Mouse (Mus musculus) activated CD4-positive, CD25-positive, alpha-beta regulatory T cell, adult 4 months (primary cell): ENCODE measurements around the gene Fcgr1. TPM values are rescaled to one million over a fixed set of nuclear protein-coding genes. Genes with fewer than 3 reads are reported as not detected.
"Not testable (repeated sequence)": the region's sequence is repeated elsewhere in the genome, so short reads cannot be mapped to it uniquely, and the experiment has no call there.

ENCODE experiments used
- ATAC-seq: one replicate; pipeline ENCODE4 v1.8.0; 2017
- polyA plus RNA-seq, 2 experiments: library from polyadenylated mRNA; unstranded; fragments of 100-300 nt; shearing (Covaris generic); gene quantifications; one replicate each; pipeline ENCODE4 v1.2.1; 2017

The Fcgr1 gene
- polyA plus RNA-seq, 2 experiments from 2014 or later, result not detected

GRCm38 (mm10) chr3:96323806-96324205 lies 30.0 kb upstream of the Fcgr1 start:
- ATAC-seq, result not testable (repeated sequence)

DNA sequence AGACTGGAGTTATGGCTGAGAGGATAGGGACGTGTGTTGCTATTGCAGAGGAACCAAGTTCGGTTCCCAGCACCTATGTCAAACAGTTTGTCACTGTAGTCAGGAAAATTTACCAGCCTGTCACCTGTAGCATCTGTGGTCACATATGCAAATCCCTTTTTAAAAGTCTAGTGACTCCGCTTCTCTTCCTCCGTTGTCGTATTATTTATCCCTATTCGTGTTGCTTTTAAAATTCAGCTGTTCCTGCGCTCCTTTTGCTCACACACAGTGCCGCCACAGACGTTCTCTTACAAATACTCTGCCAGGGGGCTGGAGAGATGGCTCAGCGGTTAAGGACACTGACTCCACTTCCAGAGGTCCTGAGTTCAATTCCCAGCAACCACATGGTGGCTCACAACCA lies 28.8 kb upstream of the Fcgr1 start:
- ATAC-seq, result no peak

GRCm38 (mm10) chr3:96321891-96322290 lies 28.1 kb upstream of the Fcgr1 start:
- no peak for ATAC-seq

DNA sequence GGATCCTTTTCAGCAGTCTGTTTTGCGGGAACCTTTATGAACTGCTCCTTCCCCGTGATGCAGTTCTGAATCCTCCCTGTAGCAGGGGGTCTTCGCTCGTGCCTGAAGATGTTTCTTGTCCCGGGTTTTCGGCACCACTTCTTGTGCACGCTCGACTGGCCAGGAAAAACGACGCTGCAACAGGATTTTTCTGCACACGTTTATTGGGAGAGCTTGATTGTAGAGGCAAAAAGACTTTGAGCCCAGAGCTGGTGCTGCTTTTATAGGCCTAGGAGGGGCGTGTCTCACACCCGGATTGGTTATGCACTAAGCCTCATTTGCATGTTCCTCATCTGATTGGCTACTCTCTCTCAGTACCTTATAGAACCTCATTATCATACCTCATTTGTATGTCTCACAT lies 26.2 kb upstream of the Fcgr1 start:
- ATAC-seq, result not testable (repeated sequence)

DNA sequence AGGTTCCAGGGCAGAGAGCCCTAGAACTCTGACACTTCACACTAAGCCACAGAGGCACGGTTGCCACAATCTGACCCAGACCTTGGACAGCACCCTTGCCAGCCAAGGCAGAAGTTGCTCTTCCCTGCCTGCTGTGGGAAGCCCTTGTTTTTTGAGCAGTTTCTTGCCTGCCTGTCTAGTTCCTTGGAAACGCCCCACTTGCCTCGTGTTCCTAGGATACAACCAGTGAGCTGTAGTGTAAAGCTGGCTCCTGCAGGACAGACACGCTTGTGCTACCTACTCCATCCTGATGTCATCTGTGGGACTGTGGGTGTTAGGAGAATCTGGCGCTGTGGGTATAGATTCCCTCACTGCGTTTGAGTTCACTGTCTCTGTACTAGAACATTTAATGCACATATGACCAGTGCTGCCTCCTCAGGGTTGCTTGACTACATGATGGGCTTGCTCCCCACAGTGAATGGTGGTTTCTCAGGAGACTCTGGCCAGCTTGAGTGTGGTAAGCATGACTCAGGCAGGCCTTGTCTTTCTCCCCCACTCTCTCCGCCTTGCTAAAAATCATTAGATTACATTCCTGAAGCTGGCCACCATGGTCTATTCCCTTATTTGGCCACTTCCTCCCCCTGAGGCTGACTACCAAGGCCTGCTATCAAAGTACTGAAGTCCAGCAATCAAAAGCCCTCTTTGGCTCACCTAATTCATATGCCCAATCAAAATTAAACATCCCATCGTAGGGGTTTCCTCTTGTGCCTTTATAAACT lies 18.8 kb upstream of the Fcgr1 start:
- ATAC-seq, result no peak

DNA sequence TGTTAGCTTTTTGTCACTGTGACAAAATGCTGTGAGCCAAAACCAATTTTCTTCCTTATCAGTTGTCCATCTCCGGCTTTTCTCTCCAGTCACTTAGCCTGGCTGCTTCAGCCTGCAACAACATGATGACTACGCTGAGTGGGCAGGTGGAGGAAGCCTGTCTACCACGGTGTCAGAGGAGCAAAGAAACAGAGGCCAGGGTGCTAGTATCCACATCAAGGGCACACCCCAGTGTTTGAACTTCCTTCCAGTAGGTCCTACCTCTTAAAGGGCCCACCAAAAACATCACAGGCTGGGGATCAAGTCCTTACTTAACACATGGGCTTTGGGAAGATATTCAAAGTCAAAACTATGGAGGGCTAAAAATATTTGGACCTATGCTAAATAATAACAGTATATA lies 15.7 kb upstream of the Fcgr1 start:
- no peak for ATAC-seq

DNA sequence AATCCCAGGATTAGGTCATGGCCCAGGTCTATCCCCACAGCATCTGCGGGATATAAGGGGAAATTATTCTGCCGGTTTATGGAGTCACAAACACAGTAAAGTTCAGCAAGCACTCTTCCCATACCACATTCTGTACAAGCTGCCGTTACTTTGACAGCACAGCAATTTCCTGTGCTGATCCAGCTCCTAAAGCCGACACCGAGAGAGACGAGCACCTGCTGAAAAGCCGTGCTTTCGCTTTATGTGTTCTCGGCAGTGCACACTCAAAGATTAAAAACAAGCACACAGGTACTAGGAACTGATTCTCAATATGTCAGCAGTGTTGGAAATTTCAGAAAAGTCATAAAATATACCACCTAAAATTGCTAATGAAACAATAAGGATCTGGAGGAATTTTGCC lies 12.7 kb upstream of the Fcgr1 start:
- ATAC-seq, result no peak

GRCm38 (mm10) chr3:96302076-96302475 lies 8.3 kb upstream of the Fcgr1 start:
- ATAC-seq, result no peak

- ATAC-seq, result no peak
Observed at GRCm38 (mm10) chr3:96300706-96301529, 7.1 kb upstream of the Fcgr1 start.

GRCm38 (mm10) chr3:96299562-96299961 lies 5.8 kb upstream of the Fcgr1 start:
- no peak for ATAC-seq

GRCm38 (mm10) chr3:96298360-96298759 lies 4.6 kb upstream of the Fcgr1 start:
- no peak for ATAC-seq

- no peak for ATAC-seq
Observed at GRCm38 (mm10) chr3:96293368-96293767, 401 bp downstream of the Fcgr1 start.

DNA sequence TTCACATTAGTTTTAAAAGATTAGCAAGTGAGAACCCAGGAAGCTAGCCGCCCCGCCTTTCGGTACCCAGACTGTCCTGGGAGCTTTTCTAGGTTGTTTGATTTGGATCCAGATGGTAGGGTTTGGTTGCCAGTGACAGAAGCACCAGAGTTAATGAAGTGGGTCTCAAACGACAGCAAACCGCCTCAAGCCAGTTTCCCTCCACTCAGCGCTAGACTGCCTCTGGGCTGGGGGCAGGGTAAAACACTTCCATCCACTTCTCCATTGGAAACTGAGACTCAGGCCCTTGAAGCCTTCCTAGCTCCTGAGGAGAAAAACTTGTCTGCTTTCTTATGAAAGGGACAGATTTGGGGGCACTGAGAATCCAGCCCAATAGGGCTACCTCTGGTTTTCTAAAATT lies 1.1 kb downstream of the Fcgr1 start:
- no peak for ATAC-seq

GRCm38 (mm10) chr3:96290727-96291126 lies 3.0 kb downstream of the Fcgr1 start:
- ATAC-seq, result not testable (repeated sequence)

DNA sequence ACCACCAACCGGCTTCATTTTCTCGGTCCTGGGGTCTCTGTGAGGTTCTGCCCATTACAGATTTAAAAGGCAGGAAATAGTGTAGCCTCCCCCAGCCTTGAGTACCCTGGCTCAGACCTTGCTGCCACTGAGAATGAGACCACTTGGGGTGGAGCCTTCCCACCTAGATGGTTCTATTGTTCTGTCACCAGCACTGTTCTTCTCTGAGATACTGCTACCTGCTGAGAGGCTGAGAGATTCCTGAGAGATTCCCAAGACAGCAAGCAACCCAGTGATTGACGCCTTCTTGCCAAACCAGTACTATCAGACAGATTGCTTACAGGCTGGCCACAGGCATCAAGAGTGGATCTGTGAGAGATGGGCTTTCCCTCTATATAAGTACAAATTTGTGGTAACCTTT lies 4.6 kb downstream of the Fcgr1 start:
- ATAC-seq, result no peak

DNA sequence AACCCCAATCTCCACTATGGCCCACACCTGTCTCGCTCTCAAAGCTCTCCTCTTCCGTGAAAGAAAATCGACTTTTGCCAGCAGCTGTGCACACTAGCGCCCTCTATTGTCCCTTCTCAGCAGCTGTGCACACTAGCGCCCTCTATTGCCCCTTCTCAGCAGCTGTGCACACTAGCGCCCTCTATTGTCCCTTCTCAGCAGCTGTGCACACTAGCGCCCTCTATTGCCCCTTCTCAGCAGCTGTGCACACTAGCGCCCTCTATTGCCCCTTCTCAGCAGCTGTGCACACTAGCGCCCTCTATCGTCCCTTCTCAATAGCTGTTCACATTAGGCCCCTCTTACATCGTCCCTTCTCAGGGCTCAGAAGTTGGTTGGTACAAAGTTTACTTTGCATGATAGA lies 6.4 kb downstream of the Fcgr1 start:
- not testable (repeated sequence) for ATAC-seq

GRCm38 (mm10) chr3:96284457-96284856 lies 9.3 kb downstream of the Fcgr1 start:
- no peak for ATAC-seq

GRCm38 (mm10) chr3:96280660-96281059 lies 13.1 kb downstream of the Fcgr1 start:
- ATAC-seq, result no peak

DNA sequence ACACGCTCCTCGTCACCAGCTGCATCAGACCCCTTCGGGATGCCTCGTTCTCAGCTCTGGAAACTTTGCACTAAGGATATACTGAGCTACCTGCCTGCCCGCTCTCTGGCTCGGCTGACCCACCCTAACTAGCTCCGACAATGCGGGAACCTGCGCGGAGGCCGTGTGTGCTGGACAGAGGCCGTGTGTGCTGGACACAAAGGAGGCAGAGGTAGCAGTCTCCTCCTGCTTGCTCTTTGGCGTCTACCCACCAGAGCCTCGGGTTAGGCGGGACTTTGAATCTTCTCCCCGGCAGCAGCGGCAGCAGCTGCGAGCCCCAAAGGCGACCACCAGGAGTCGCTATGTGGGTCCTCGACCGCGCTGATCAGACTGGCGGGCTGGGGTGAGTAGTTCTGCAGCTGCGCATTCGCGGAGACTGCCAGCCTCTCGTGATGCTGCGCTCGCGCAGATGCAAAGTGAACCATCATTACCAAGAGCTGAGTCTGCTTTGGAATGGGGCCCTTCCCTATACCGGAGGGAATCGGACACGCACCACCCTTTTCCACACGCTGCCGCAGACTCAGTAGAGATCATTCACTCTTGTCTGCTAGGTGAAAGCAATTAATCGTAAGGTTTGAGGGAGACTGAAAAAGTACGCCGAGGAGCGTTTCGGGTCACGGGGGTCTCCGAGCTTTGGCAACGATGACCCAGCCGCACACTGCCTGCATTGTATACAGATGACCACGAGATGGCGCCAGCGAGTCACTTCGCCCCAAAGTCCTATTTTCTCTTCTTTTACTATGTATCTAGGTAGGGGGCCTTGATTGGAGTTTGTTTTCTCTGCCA lies 15.8 kb downstream of the Fcgr1 start:
- peak; percentile 80 for ATAC-seq

- ATAC-seq, result no peak
Observed at GRCm38 (mm10) chr3:96277428-96277799, 16.4 kb downstream of the Fcgr1 start.

GRCm38 (mm10) chr3:96273591-96274465 lies 19.9 kb downstream of the Fcgr1 start:
- peak; percentile 32 for ATAC-seq
